Comparison of ENCODE assay signal across 7 mouse cellular contexts in genomic region chr3:65441586-65442111, GRCm38 (mm10). TPM values are rescaled to one million over a fixed set of nuclear protein-coding genes. Genes with fewer than 3 reads are reported as not detected.
DNase-seq lines count a peak whose midpoint lies in the region; ATAC-seq lines count a peak whose summit lies in the region.

No protein-coding gene starts in this region.

- no peaks in the 10 kb centered on the region for H3K27me3 ChIP-seq in intestine, embryonic 16.5 days (replicated peaks; ENCODE audit: control insufficient read depth, insufficient read depth, low read length)
- no peaks in the 10 kb centered on the region for H3K27me3 ChIP-seq in midbrain, embryonic 14.5 days (ENCODE audit: control insufficient read depth, insufficient read depth, low read length)

- no peaks in the 10 kb centered on the region for H3K9me3 ChIP-seq in intestine, embryonic 16.5 days (ENCODE audit: control insufficient read depth, low read length)
- no peaks in the 10 kb centered on the region for H3K9me3 ChIP-seq in midbrain, embryonic 14.5 days (ENCODE audit: control insufficient read depth, low read length)

- H3K4me1 ChIP-seq in intestine, embryonic 16.5 days (ENCODE audit: control insufficient read depth, insufficient read depth, low read length) = peaks cover 3% of the 10 kb centered on the region; the same call in 1 of the 2 replicates
- H3K4me1 ChIP-seq in midbrain, embryonic 14.5 days (ENCODE audit: control insufficient read depth, insufficient read depth, low read length) = 0 out of 2 replicates have a peak, but pooled peaks cover 11% of the 10 kb centered on the region

- ATAC-seq in intestine, embryonic 16.5 days = peak; percentile 50
- ATAC-seq in midbrain, embryonic 14.5 days (ENCODE audit: low FRiP score, low TSS enrichment) = peak; percentile 64; the same call in 1 of the 2 replicates

- peak; percentile 54 for DNase-seq in adipocyte (ENCODE audit: low spot score)
- DNase-seq in cerebellum, adult 9-11 months = peak; percentile 76
- DNase-seq in gastrocnemius, adult 8-10 months (ENCODE audit: low spot score in 2 of 2) = peak; percentile 42 to 48
- DNase-seq in left cerebral cortex, postnatal 10 days (ENCODE audit: extremely low spot score in 1 of 2, low spot score in 2 of 2) = peak; percentile 56 to 71
- DNase-seq in midbrain, embryonic 14.5 days = peak; percentile 72
- DNase-seq in thymus, postnatal 25 days = no peak

- 49% methylated on average over 8 of the region's 8 CpGs for WGBS in intestine, embryonic 16.5 days
- 32% methylated on average over 8 of the region's 8 CpGs for WGBS in midbrain, embryonic 14.5 days

- H3K36me3 ChIP-seq in intestine, embryonic 16.5 days (ENCODE audit: control insufficient read depth, insufficient read depth, low read length) = no peaks in the 10 kb centered on the region
- H3K36me3 ChIP-seq in midbrain, embryonic 14.5 days (ENCODE audit: control insufficient read depth, insufficient read depth, low read length) = no peaks in the 10 kb centered on the region

- intact Hi-C loops in left cerebral cortex, postnatal 10 days (cut with DNase I) = no loop called here

- H3K9ac ChIP-seq in intestine, embryonic 16.5 days (ENCODE audit: low read depth, low read length) = peak overlapping the region; percentile 48
- H3K9ac ChIP-seq in midbrain, embryonic 14.5 days (replicated peaks; ENCODE audit: low read length) = no peak overlapping the region

- no peak overlapping the region for H3K4me3 ChIP-seq in intestine, embryonic 16.5 days (ENCODE audit: low read length)
- no peak overlapping the region for H3K4me3 ChIP-seq in midbrain, embryonic 14.5 days (replicated peaks; ENCODE audit: low read depth, low read length)

- H3K27ac ChIP-seq in intestine, embryonic 16.5 days (ENCODE audit: low read length) = peak overlapping the region; percentile 65
- peak overlapping the region; percentile 73 for H3K27ac ChIP-seq in midbrain, embryonic 14.5 days (replicated peaks; ENCODE audit: low read depth, low read length)

- no peak overlapping the region for H3K4me2 ChIP-seq in intestine, embryonic 16.5 days (ENCODE audit: low read depth, low read length)
- H3K4me2 ChIP-seq in midbrain, embryonic 14.5 days (ENCODE audit: low read length) = peak overlapping the region; percentile 25

RNA-seq across cellular contexts. Expression of gene Ssr3, which starts 49.2 kb away (rescaled TPM):
- 100 to 1,000 TPM; 146 to 229 (median 164) TPM for total RNA-seq in gastrocnemius, adult 8-10 months (2022)
- polyA plus RNA-seq in intestine, embryonic 16.5 days (2015; fragmentation: Nextera tagmentation; extraction: Ambion mirVana) = 278 and 279 TPM in 2 replicates
- 100 to 1,000 TPM; 102 to 106 TPM for total RNA-seq in left cerebral cortex, postnatal 10 days (2021)
- polyA plus RNA-seq in midbrain, embryonic 14.5 days (2014; fragmentation: Nextera tagmentation; extraction: Ambion mirVana) = 169 and 212 TPM in 2 replicates
